Mouse (Mus musculus) liver, embryonic 11.5 days (tissue): ENCODE measurements at regions not wholly inside any gene's neighbourhood (a gene's known extent, or its start where the extent isn't known, plus 50 kb on each side); places are given as distances from the start of the nearest gene placed in this dataset.

Experiments used
- ATAC-seq: fragments of 200-750 bp; cut with Nextera tagmentation; replicated peaks from 2 replicates; pipeline ENCODE4 v1.8.0; 2017; ENCODE audit warnings: moderate number of reproducible peaks, mild to moderate bottlenecking, moderate TSS enrichment, moderate library complexity; ENCODE audit not compliant: low FRiP score
- DNase-seq: peaks from one replicate; pipeline ENCODE4 v3.0.0-alpha.2; 2017; ENCODE audit warnings: low spot score
- H3K27ac ChIP-seq: fragments of 300-500 bp; sonication (generic); 2 replicates; pipeline ENCODE4 v1.5.1; 2014; ENCODE audit warnings: mild to moderate bottlenecking, low read depth, low read length, control low read depth
- H3K27me3 ChIP-seq: fragments of 300-500 bp; sonication (generic); replicated peaks from 2 replicates; pipeline ENCODE4 v1.6.1; 2014; ENCODE audit warnings: low read length, mixed read lengths; ENCODE audit not compliant: control insufficient read depth, insufficient read depth
- H3K36me3 ChIP-seq: fragments of 300-500 bp; sonication (generic); 2 replicates; pipeline ENCODE4 v1.6.1; 2014; ENCODE audit warnings: mild to moderate bottlenecking, low read length, moderate library complexity, mixed read lengths; ENCODE audit not compliant: control insufficient read depth, insufficient read depth
- H3K4me1 ChIP-seq: fragments of 300-500 bp; sonication (generic); replicated peaks from 2 replicates; pipeline ENCODE4 v1.6.1; 2014; ENCODE audit warnings: low read length, mixed read lengths; ENCODE audit not compliant: control insufficient read depth, insufficient read depth
- H3K4me2 ChIP-seq: fragments of 300-500 bp; sonication (generic); 2 replicates; pipeline ENCODE4 v1.6.1; 2014; ENCODE audit warnings: mild to moderate bottlenecking, control low read depth, moderate library complexity
- H3K4me3 ChIP-seq: fragments of 300-500 bp; sonication (generic); 2 replicates; pipeline ENCODE4 v1.5.1; 2014; ENCODE audit warnings: low read depth, low read length, control low read depth
- H3K9ac ChIP-seq: fragments of 300-500 bp; sonication (generic); 2 replicates; pipeline ENCODE4 v1.6.1; 2014; ENCODE audit warnings: low read depth, low read length, control low read depth
- H3K9me3 ChIP-seq: fragments of 300-500 bp; sonication (generic); 2 replicates; pipeline ENCODE4 v1.6.1; 2016; ENCODE audit warnings: low read length, inconsistent platforms, mixed read lengths; ENCODE audit not compliant: control insufficient read depth
- WGBS: fragments of 180-500 bp; shearing (Covaris S2); extraction: QIAGEN DNeasy Blood & Tissue Kit; methylation state at CpG from one replicate; pipeline ENCODE4 v1.1.7; 2014; 5-methylcytosine and 5-hydroxymethylcytosine counted together

DNA sequence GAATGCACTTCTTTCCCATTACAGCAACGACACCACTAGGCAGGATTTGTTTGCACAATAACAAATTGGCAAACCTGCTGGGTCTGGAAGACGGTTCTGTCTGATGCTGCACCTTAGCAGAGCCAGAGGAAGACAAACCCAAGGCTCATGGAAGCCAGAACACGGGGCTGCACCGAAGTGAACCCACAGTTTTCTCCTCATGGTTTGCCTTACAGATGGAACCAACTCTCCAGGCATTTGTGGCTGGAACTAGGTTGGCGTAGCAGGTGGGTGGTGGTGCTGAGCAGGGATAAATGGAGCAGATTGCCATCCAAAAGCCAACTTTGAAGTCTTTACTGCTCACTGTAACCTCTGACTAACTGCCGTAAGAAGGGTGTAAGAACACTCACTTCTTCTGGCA, 408.4 kb upstream of the Gm6657 start:
- DNase-seq (no peak), ATAC-seq (no peak)
- Histone ChIP-seq H3K9ac (no peak overlapping the region), H3K9me3 (no peaks in the 10 kb centered on the region), H3K27ac (no peak overlapping the region), H3K4me2 (no peak overlapping the region), H3K36me3 (no peaks in the 10 kb centered on the region), H3K4me1 (no peaks in the 10 kb centered on the region), H3K27me3 (no peaks in the 10 kb centered on the region; the same call in 1 of the 2 replicates), H3K4me3 (no peak overlapping the region)
- WGBS = 81% methylated on average over 6 of the region's 6 CpGs

GRCm38 (mm10) chr12:77786678-77787077, 407.4 kb upstream of the Gm6657 start:
- ATAC-seq = no peak
- Histone ChIP-seq H3K36me3 (no peaks in the 10 kb centered on the region), H3K27ac (no peak overlapping the region), H3K9ac (no peak overlapping the region), H3K27me3 (no peaks in the 10 kb centered on the region; the same call in 1 of the 2 replicates), H3K4me3 (no peak overlapping the region), H3K4me1 (no peaks in the 10 kb centered on the region), H3K4me2 (no peak overlapping the region), H3K9me3 (no peaks in the 10 kb centered on the region)
- DNase-seq = no peak
- WGBS = 64% methylated on average over 4 of the region's 4 CpGs

DNA sequence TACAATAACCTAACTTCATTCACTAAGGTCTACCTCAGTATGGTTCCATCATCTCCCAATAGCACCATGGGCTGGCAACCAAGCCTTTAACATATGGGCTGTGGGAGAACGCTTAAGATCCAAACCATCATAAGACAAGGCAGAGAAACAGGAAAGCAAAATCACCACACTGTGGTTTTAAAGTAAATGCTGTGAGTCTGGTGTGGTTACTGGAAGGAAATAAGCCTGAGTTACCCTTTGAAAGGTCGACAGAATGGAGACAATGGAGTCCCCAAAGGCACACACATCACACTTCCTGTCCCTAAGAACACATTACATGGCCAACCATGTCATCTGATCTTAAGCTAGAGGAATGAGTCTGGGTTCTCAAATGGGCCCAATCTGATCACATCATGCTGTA, 405.8 kb upstream of the Gm6657 start:
- Histone ChIP-seq H3K36me3 (no peaks in the 10 kb centered on the region), H3K9me3 (no peaks in the 10 kb centered on the region), H3K4me1 (no peaks in the 10 kb centered on the region), H3K4me2 (no peak overlapping the region), H3K9ac (no peak overlapping the region), H3K4me3 (no peak overlapping the region), H3K27ac (no peak overlapping the region), H3K27me3 (no peaks in the 10 kb centered on the region; the same call in 1 of the 2 replicates)
- WGBS = 47% methylated on average over 2 of the region's 2 CpGs
- ATAC-seq (no peak), DNase-seq (peak; percentile 15)

DNA sequence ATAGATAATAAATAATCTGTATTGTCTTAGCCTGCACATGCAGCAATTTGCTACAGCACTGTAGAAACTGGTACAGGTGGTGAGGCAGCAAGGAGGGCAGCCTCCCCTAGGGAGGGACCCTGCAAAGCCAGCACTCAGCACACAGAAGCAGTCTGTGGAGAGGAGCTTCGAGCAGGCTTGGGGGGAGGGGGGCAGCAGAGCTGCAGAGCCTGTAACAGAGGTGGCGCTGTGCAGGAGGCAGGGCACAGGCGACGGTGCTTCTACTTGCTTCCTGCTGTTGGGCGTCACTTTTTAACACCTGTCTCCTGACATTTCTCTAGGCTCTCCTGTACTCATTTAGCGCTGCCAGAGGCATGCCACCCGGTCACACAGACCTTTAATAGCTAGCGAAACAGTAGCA, 404.6 kb upstream of the Gm6657 start:
- no peak overlapping the region for H3K4me3 ChIP-seq
- H3K27me3 ChIP-seq = no peaks in the 10 kb centered on the region; the same call in 1 of the 2 replicates

DNA sequence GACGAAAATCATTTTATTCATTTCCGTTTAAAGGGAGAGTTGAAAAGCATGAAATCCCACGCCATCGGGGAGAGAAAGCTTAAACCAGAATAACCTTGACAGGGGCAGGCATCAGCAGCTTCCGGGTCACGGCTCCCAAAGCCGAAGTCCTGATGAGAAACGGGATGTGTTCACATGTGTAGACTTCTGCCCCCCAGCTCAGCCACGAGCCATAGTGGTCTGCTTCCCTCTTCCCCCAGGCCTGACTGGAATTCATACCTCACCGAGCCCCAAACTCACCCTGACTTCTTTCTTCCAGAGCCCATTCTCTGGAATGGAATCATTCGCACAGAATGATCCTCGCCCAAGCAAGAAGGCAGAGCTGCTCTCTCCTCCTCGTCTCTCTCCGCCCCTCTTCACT, 404.2 kb upstream of the Gm6657 start:
- DNase-seq = peak; percentile 31
- peak overlapping the region; percentile 52 for H3K4me2 ChIP-seq
- H3K9ac ChIP-seq = no peak overlapping the region
- no peak overlapping the region for H3K27ac ChIP-seq
- H3K4me1 ChIP-seq = no peaks in the 10 kb centered on the region
- ATAC-seq = no peak
- no peaks in the 10 kb centered on the region for H3K9me3 ChIP-seq
- no peaks in the 10 kb centered on the region for H3K36me3 ChIP-seq
- no peaks in the 10 kb centered on the region; the same call in 1 of the 2 replicates for H3K27me3 ChIP-seq
- H3K4me3 ChIP-seq = no peak overlapping the region
- 30% methylated on average over 14 of the region's 14 CpGs for WGBS

More for the DNA sequence above, 404.6 kb upstream of the Gm6657 start:
- Histone ChIP-seq H3K9me3 (no peaks in the 10 kb centered on the region), H3K27ac (no peak overlapping the region), H3K4me1 (no peaks in the 10 kb centered on the region), H3K36me3 (no peaks in the 10 kb centered on the region), H3K4me2 (peak overlapping the region; percentile 52), H3K9ac (no peak overlapping the region)
- no peak for ATAC-seq
- peak; percentile 39 for DNase-seq
- WGBS = 5% methylated on average over 8 of the region's 8 CpGs

DNA sequence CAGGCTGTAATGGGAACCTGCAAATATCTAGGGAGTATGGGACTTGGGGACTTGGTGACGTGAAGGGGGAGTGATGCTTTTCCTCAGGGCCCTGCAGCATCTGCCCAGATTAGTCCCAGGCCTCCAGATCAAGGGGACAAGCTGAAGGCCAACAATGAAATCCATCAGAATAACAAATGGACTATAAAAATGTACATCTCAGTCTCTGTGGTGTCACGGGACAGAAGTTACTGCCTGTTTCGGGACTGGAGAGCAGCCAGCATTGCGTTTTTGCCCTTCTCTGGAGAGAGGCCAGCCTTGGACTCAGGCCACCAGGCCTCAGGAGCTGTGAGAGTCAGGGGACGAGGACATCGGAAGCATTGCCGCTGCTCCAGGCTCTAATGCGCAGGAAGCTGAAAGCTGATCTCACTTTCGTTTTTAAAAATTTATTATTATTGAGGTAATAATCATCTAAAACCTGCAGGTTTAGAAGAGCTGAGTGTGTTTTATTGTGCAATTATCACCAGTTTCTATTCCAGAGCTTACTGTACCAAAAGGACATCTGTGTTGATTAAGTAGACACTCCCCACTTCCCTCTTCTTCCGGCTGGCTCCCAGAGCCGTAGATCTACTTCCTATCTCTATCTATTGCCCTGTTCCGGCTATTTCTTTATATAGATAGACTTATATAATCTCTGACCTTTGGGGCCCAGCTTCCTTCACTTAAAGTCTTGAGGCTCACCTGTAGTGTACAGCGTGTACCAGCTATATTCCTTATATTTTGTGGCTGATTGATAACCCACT, 403.0 kb upstream of the Gm6657 start:
- Histone ChIP-seq H3K9ac (no peak overlapping the region), H3K4me1 (no peaks in the 10 kb centered on the region), H3K9me3 (no peaks in the 10 kb centered on the region), H3K36me3 (no peaks in the 10 kb centered on the region), H3K4me3 (no peak overlapping the region), H3K27ac (no peak overlapping the region), H3K4me2 (no peak overlapping the region), H3K27me3 (no peaks in the 10 kb centered on the region; the same call in 1 of the 2 replicates)
- DNase-seq (peak; percentile 24), ATAC-seq (no peak)
- WGBS = 82% methylated on average over 13 of the region's 13 CpGs

DNA sequence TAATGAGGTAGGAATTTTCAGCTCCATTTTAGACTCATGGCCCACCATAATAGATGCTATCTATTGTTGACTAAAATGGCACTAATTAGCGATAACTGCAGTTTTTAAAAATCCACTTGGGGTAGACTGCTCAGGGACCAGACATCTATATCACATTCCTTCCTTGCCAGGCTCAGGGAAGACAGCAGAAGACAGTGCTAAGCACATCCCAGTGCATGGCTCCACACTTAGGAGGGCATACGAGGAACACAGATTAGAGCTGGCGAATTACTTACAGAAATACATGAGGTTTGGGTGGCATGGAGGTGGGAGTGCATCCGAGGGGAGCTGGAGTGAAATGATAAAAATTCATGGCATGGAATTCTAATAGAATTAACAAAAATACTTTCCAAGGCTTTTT, 395.5 kb upstream of the Gm6657 start:
- ATAC-seq (no peak), DNase-seq (no peak)
- 80% methylated on average over 4 of the region's 4 CpGs for whole genome bisulfite sequencing

DNA sequence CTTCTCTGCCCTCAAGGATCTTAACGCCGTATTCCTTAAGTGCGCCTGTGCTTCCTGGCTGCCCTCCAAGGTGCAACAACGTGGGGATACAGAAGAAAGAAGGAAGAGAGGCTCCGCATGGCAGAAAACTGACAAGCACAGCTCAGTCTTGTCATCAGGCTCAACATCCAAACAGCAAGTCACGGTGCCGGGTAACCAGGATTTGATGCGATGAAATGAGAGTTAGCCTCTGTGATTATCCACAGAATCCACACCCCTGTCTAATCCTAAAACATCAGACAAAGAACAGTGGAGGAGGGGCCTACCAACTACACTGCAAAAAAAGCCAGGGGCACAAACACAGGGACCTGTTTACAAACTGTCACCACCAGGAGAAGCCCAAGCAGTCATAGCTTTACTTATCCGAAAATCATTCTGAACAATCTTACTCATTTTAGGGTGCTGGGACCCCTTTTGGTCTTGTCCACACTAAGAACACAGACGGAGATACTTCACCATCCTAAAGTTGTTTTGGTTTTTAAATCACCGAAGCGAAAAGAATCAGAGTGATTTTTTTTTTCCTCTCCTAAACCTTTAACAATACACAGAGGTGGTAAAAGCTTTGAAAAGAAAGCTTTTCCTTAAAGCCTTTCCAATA, 394.8 kb upstream of the Gm6657 start:
- Histone ChIP-seq H3K27ac (no peak overlapping the region), H3K4me3 (no peak overlapping the region), H3K27me3 (no peaks in the 10 kb centered on the region), H3K9ac (no peak overlapping the region), H3K9me3 (no peaks in the 10 kb centered on the region), H3K4me2 (no peak overlapping the region), H3K4me1 (no peaks in the 10 kb centered on the region), H3K36me3 (no peaks in the 10 kb centered on the region)
- no peak for ATAC-seq
- no peak for DNase-seq
- WGBS = 71% methylated on average over 12 of the region's 12 CpGs

More for the DNA sequence above, 395.5 kb upstream of the Gm6657 start:
- Histone ChIP-seq H3K9me3 (no peaks in the 10 kb centered on the region), H3K27me3 (no peaks in the 10 kb centered on the region), H3K9ac (no peak overlapping the region), H3K27ac (no peak overlapping the region), H3K4me3 (no peak overlapping the region), H3K4me1 (no peaks in the 10 kb centered on the region), H3K4me2 (no peak overlapping the region), H3K36me3 (no peaks in the 10 kb centered on the region)

GRCm38 (mm10) chr12:77807674-77808073, 386.4 kb upstream of the Gm6657 start:
- no peak for ATAC-seq
- no peak overlapping the region for H3K4me2 ChIP-seq
- H3K4me1 ChIP-seq = no peaks in the 10 kb centered on the region
- H3K9ac ChIP-seq = no peak overlapping the region
- H3K9me3 ChIP-seq = no peaks in the 10 kb centered on the region
- no peaks in the 10 kb centered on the region for H3K27me3 ChIP-seq
- 83% methylated on average over 7 of the region's 7 CpGs for WGBS
- H3K4me3 ChIP-seq = no peak overlapping the region
- no peak overlapping the region for H3K27ac ChIP-seq
- no peak for DNase-seq
- no peaks in the 10 kb centered on the region for H3K36me3 ChIP-seq
